Comparison of ENCODE assay signal across 7 mouse cellular contexts in genomic region chr11:78322860-78323259, GRCm38 (mm10). TPM values are rescaled to one million over a fixed set of nuclear protein-coding genes. Genes with fewer than 3 reads are reported as not detected.
DNase-seq lines count a peak whose midpoint lies in the region; ATAC-seq and TF ChIP-seq lines count a peak whose summit lies in the region.

Gene Aldoc (plus strand): TSS chr11:78322968.

- no peaks in the 10 kb centered on the region for H3K9me3 ChIP-seq in intestine, postnatal 0 days (ENCODE audit: control insufficient read depth)
- no peaks in the 10 kb centered on the region for H3K9me3 ChIP-seq in limb, embryonic 10.5 days (replicated peaks)
- H3K9me3 ChIP-seq in midbrain, embryonic 12.5 days, result no peaks in the 10 kb centered on the region

- no peak within 1 kb of the TSS for H3K9ac ChIP-seq in intestine, postnatal 0 days (ENCODE audit: low read depth, low read length)
- H3K9ac ChIP-seq in midbrain, embryonic 12.5 days (replicated peaks), result no peak within 1 kb of the TSS

- peak within 1 kb of the TSS; percentile 64 for H3K4me2 ChIP-seq in intestine, postnatal 0 days (replicated peaks; ENCODE audit: low read depth)
- H3K4me2 ChIP-seq in midbrain, embryonic 12.5 days (replicated peaks), result peak within 1 kb of the TSS; percentile 4; the same call in 1 of the 2 replicates

- peak; percentile 96 for ATAC-seq in intestine, postnatal 0 days
- ATAC-seq in midbrain, embryonic 12.5 days (ENCODE audit: low FRiP score, low read depth), result no peak

- H3K4me1 ChIP-seq in intestine, postnatal 0 days (replicated peaks; ENCODE audit: control insufficient read depth, insufficient read depth, low read length), result no peaks in the 10 kb centered on the region
- peaks cover 16% of the 10 kb centered on the region for H3K4me1 ChIP-seq in limb, embryonic 10.5 days
- peaks cover 15% of the 10 kb centered on the region; the same call in 1 of the 2 replicates for H3K4me1 ChIP-seq in midbrain, embryonic 12.5 days

- H3K36me3 ChIP-seq in intestine, postnatal 0 days (ENCODE audit: control insufficient read depth, insufficient read depth), result peaks cover 15% of the 10 kb centered on the region
- peaks cover 82% of the 10 kb centered on the region for H3K36me3 ChIP-seq in limb, embryonic 10.5 days
- H3K36me3 ChIP-seq in midbrain, embryonic 12.5 days, result peaks cover 48% of the 10 kb centered on the region

- DNase-seq in adrenal gland, postnatal 10 days, result peak; percentile 87
- DNase-seq in embryo, embryonic 10.5 days (ENCODE audit: low spot score), result peak; percentile 82
- DNase-seq in gastrocnemius, postnatal 14 days, result peak; percentile 63
- DNase-seq in limb, embryonic 10.5 days (ENCODE audit: low spot score), result peak; percentile 71
- DNase-seq in spleen, adult 18-20 months, result peak; percentile 78 to 81

- no peak within 1 kb of the TSS for H3K27ac ChIP-seq in intestine, postnatal 0 days (ENCODE audit: low read depth, low read length)
- peak within 1 kb of the TSS; percentile 28; the same call in 1 of the 2 replicates for H3K27ac ChIP-seq in limb, embryonic 10.5 days
- H3K27ac ChIP-seq in midbrain, embryonic 12.5 days (replicated peaks), result no peak within 1 kb of the TSS

- intact Hi-C loops in gastrocnemius, postnatal 14 days (cut with DNase I; ENCODE audit: low total_unique reads), result no loop called here

- H3K4me3 ChIP-seq in intestine, postnatal 0 days (ENCODE audit: low read depth, low read length), result peak within 1 kb of the TSS; percentile 13; the same call in 1 of the 2 replicates
- peak within 1 kb of the TSS; percentile 19 for H3K4me3 ChIP-seq in limb, embryonic 10.5 days
- H3K4me3 ChIP-seq in midbrain, embryonic 12.5 days, result no peak within 1 kb of the TSS

- no peaks in the 10 kb centered on the region for H3K27me3 ChIP-seq in intestine, postnatal 0 days (replicated peaks; ENCODE audit: control insufficient read depth, insufficient read depth, low read length)
- no peaks in the 10 kb centered on the region for H3K27me3 ChIP-seq in limb, embryonic 10.5 days (ENCODE audit: low read depth, poor library complexity, severe bottlenecking)
- no peaks in the 10 kb centered on the region for H3K27me3 ChIP-seq in midbrain, embryonic 12.5 days

- TF ChIP-seq CTCF in intestine, postnatal 0 days (IDR thresholded peaks at IDR 0.05; ENCODE audit: low read depth), result 0 out of 2 replicates have a peak, but pooled peaks have one; percentile 10

- WGBS in intestine, postnatal 0 days, result 3% methylated on average over 15 of the region's 15 CpGs
- 2% methylated on average over 15 of the region's 15 CpGs for WGBS in limb, embryonic 10.5 days
- 7% methylated on average over 15 of the region's 15 CpGs for WGBS in midbrain, embryonic 12.5 days

RNA-seq across cellular contexts. Expression of gene Aldoc, which starts in this region (rescaled TPM):
- 1 to 10 TPM; 8.3 to 8.6 TPM for total RNA-seq in adrenal gland, postnatal 10 days (2021)
- 1 to 10 TPM; 1.5 to 2.1 TPM for total RNA-seq in gastrocnemius, postnatal 14 days (2021)
- 9.3 and 9.4 TPM in 2 replicates for polyA plus RNA-seq in intestine, postnatal 0 days (2015; fragmentation: Nextera tagmentation; extraction: Ambion mirVana)
- 2.0 and 4.3 TPM in 2 replicates for polyA plus RNA-seq in limb, embryonic 10.5 days (2016; fragmentation: Nextera tagmentation; extraction: Ambion mirVana)
- 1.8 and 4.6 TPM in 2 replicates for polyA plus RNA-seq in midbrain, embryonic 12.5 days (2016; fragmentation: Nextera tagmentation; extraction: Ambion mirVana)
